Mouse (Mus musculus) monocyte, adult 2 months (primary cell): ENCODE data around the gene Scmh1.
A peak's percentile ranks its signal among the peaks of the same experiment; 100 is the strongest.

Experiments used
- DNase-seq, 2 experiments: peaks; one replicate each; pipeline ENCODE4 v3.0.0; 2022; ENCODE audit warnings: low spot score in 2 of 2, low read depth in 1 of 2

Gene Scmh1

DNA sequence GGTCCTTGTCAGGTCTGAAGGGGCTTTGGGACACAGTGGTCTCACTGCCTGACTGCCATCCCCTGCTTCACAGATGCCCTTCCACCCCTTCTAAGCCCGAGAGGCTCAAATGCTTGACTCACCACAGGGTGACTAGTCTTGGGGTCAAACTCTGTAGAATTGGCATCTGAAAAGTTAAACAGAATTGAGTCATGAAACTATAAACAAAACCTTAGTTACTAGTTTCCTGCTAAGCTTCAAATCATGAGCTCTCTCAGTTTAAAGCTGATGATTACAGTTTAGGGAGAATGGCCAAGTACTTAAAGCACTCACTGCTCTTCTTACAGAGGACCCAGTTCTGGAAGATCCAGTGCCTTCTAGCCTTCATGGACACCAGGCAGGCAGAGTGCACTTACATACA, 139.8 kb downstream of the Scmh1 start:
- DNase-seq = no peak

GRCm38 (mm10) chr4:120556592-120556991, 151.5 kb downstream of the Scmh1 start:
- no peak for DNase-seq

DNA sequence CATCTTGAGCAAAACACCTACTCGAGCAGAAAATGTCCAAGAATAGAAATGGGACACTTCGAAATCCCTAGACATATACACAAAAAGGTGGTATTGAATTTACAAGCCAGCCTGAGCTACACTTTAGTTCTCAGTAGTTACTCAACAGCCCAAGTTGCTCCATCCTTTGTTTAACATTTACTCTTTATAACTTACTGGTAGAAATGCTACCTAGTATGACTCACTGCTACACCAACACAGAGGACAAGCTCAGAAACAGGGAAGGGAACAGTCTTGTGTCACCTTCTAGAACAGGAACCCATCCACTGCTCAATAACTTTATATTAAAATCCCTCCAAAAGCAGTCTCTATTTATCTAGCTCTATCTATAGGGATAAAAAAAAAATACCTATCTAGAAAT, 160.6 kb downstream of the Scmh1 start:
- DNase-seq = no peak

DNA sequence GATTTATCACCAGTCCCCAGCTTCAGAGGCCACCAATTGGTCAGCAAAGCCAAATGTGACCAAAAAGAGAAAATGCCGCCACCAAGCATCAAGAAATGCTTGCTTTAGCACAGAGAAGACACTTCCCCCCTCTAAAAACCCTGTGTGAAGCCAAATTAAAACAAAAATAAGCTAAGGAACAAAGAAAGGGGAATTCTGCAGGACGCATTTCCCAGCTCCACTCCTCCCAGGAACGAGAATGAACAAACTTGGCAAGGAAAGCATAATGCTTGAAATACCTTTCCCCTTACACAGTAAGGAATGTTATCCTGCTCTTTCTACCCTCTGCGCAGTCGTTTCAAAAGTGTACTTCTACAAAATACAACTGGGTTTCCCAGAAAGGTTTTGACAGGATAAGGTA, 162.9 kb downstream of the Scmh1 start:
- no peak for DNase-seq

DNA sequence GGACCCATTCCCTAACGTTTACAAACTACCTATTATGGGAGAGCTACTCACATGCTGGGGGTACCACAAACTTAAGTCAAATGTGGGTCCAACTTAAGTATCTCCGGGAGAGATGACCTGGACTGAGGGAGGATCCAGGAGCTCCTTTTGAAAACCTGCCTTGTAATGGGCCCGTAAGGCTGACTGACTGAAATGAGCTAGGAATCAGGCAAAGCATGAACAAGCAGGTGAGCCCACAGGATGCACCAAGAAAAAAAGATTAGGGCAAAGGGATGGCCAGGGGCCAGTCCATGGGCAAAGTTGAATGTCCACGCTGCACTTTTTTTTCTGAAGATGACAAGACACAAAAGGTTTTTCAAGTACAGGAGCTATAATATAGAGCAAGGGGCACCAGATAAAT, 163.9 kb downstream of the Scmh1 start:
- no peak for DNase-seq

DNA sequence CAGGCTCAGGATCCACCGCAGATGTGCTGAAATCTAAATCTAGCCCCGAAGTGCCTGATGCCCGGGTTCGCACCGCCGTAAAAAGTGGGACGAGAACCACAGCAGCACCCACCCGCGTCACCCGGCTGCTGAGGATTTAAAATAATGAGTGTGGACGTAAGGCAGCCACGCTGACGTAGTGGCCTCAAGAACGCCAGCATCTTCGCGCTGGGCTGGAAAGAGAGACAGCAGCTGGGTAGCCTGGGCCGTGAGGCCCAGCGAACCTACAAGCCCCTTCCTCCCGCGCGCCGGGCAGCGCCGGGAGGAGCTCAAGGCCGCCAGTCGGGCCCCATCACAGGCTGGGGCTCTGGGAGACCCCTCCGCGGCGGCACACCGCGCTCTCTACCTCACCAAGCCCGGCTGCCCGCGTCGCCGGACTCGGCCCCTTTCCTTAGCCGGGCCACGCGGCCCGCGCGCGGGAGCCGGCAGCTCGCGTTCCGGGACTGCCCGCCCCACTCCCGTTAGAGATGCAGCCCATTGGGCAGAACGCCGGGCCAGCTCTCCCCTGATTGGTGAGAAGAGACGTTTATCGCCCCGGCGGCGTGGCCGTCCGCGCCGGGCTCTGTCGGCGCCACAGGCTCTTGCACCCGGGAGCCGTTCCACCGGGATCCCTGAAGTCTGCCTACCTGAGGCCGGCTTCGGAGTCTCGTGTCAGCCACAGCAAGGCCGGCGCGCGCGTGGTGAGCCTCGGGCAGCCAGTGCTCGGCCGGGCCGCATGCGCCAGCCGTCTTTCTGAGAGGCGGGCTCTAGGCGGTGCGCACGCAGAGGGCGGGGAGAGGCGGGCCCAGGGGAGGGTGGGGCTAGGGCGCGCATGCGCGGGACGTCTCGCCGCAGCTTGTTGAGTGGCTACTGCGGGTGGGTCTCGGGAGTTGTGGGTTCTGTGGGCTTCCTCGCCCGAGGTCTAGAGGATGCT, 164.7 kb downstream of the Scmh1 start, which contains the start of gene Ctps:
Gene Ctps (minus strand): TSS at position 791 of the 952 bp plus-strand sequence.
- DNase-seq = peak; percentile 77 to 86

- DNase-seq = no peak
Observed at GRCm38 (mm10) chr4:120570438-120571069, 165.5 kb downstream of the Scmh1 start.

DNA sequence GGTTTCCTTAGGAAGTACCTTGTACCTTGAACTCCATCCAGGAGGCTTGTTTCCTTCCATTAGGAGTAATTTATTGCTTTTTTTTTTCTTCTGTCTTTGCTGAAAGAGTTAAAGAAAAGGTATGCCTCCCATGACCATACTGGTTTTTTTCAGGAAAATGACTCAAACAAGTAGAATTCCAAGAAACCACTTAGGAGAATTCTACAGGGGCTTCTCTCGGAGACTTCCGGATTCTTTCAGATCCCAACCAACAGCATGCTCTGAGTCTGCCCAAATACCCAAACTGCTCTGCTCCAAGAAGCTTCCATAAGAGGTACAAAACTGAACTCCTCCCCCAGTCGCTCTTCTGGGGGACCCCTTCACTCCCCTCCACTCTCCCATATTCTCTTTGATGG, 166.0 kb downstream of the Scmh1 start:
- no peak for DNase-seq

DNA sequence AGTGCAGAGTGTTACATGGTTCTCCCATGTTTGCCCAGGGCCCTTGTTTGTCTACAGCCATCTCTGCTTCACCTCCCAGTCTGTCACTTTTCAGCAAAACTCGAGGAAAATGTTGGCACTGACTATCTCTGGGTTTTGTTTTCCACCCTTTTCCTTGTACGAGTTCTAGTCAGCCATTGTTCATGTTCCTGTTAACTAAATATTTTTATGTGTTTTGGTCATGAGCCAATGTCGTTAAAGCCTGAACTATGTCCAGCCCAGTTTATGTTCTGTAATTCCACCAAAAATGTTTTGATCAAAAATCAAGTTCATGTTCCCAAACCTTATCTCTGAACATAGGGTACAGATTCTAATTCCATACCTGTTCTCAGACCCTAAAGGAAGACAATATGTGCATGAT, 166.6 kb downstream of the Scmh1 start:
- DNase-seq = no peak
